Mouse (Mus musculus) stomach, postnatal 0 days (tissue): Measurements from ENCODE around the gene Mroh2a. TPM values are rescaled to one million over a fixed set of nuclear protein-coding genes. Genes with fewer than 3 reads are reported as not detected.
A peak's percentile ranks its signal among the peaks of the same experiment; 100 is the strongest.

Source experiments
- ATAC-seq: fragments of 200-750 bp; cut with Nextera tagmentation; 2 replicates; pipeline ENCODE4 v1.8.0; 2017; ENCODE audit not compliant: low FRiP score, low TSS enrichment
- DNase-seq: peaks from one replicate; pipeline ENCODE4 v3.0.0-alpha.2; 2016; ENCODE audit warnings: low spot score
- H3K27ac ChIP-seq: fragments of 300-500 bp; sonication (generic); replicated peaks from 2 replicates; pipeline ENCODE4 v1.5.1; 2014; ENCODE audit warnings: mild to moderate bottlenecking, control low read depth
- H3K27me3 ChIP-seq: fragments of 300-500 bp; sonication (generic); 2 replicates; pipeline ENCODE4 v1.6.1; 2014; ENCODE audit warnings: low read length; ENCODE audit not compliant: control insufficient read depth, insufficient read depth
- H3K36me3 ChIP-seq: fragments of 300-500 bp; sonication (generic); 2 replicates; pipeline ENCODE4 v1.6.1; 2014; ENCODE audit warnings: low read length, mixed read lengths; ENCODE audit not compliant: control insufficient read depth, insufficient read depth
- H3K4me1 ChIP-seq: fragments of 300-500 bp; sonication (generic); replicated peaks from 2 replicates; pipeline ENCODE4 v1.6.1; 2014; ENCODE audit warnings: antibody characterized with exemption; ENCODE audit not compliant: control insufficient read depth, insufficient read depth
- H3K4me2 ChIP-seq: fragments of 300-500 bp; sonication (generic); replicated peaks from 2 replicates; pipeline ENCODE4 v1.6.1; 2014; ENCODE audit warnings: low read depth, mild to moderate bottlenecking, control low read depth, moderate library complexity
- H3K4me3 ChIP-seq: fragments of 300-500 bp; sonication (generic); 2 replicates; pipeline ENCODE4 v1.5.1; 2014; ENCODE audit warnings: low read depth, low read length, control low read depth
- H3K9ac ChIP-seq: fragments of 300-500 bp; sonication (generic); 2 replicates; pipeline ENCODE4 v1.6.1; 2014; ENCODE audit warnings: mild to moderate bottlenecking, low read length, control low read depth, mixed read lengths
- H3K9me3 ChIP-seq: fragments of 300-500 bp; sonication (generic); 2 replicates; pipeline ENCODE4 v1.6.1; 2016; ENCODE audit warnings: low read length; ENCODE audit not compliant: control insufficient read depth
- CTCF ChIP-seq: IDR thresholded peaks from 2 replicates; pipeline ENCODE4 v1.5.1; 2016; ENCODE audit warnings: antibody characterized with exemption, low read depth, mild to moderate bottlenecking, moderate library complexity
- EP300 ChIP-seq: optimal IDR thresholded peaks from 2 replicates; pipeline ENCODE3; 2016; ENCODE audit warnings: antibody characterized with exemption
- WGBS: fragments of 180-500 bp; shearing (Covaris S2); extraction: QIAGEN DNeasy Blood & Tissue Kit; methylation state at CpG from one replicate; pipeline ENCODE4 v1.1.7; 2014; 5-methylcytosine and 5-hydroxymethylcytosine counted together
- polyA plus RNA-seq: library from polyadenylated mRNA; unstranded; fragments of >200 nt; fragmentation: Nextera tagmentation; extraction: Ambion mirVana; gene quantifications from 2 replicates; pipeline ENCODE4 v1.2.1, GENCODE M21; 2015

Mroh2a gene
- polyA plus RNA-seq, 1 experiment from 2014 or later, result 0.84 TPM

DNA sequence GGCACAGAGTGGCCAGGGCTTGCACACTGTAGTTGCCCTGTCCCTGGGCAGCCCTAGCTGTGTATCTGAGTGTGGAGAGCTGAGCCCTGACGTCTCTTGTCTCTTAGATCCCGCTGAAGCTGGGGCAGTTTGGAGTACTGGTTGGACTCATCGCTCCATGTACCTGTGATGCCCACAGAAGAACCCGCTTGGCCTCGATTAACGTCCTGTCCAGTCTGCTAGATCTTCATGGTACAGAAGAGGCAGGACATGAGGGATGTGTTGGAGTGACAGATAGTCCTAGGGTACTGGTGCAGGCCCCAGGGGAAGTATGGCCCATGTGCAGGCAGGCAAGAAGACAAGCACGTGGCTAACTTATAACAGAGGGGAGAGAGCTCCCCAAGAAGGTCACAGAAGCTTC lies 22.8 kb downstream of the Mroh2a start:
- Histone ChIP-seq H3K4me2 (no peak overlapping the region), H3K4me1 (no peaks in the 10 kb centered on the region), H3K36me3 (no peaks in the 10 kb centered on the region), H3K27ac (no peak overlapping the region), H3K9me3 (peaks cover 39% of the 10 kb centered on the region), H3K27me3 (no peaks in the 10 kb centered on the region), H3K4me3 (no peak overlapping the region), H3K9ac (no peak overlapping the region)
- no peak for ATAC-seq
- WGBS, result 77% methylated on average over 7 of the region's 7 CpGs
- TF ChIP-seq CTCF (no peak), EP300 (no peak)
- DNase-seq, result no peak

DNA sequence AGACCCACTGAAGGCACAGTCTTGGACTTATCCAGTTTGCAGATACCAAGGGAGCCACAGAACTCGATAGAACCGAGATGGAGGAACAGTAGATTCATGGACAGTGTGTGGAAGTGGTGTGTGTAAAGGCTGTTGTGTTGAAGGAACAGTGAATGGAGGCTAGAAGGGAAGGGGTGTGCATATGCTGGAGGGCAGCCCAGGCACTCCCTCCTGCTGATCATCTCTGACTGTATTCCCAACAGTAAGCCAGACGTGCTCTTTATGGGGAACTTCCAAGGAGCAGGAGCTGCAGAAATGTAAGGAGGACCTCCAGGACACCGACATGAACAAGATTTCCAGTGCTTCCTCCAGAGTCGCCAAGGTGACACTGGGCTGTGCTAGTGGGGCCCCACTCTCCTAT lies 23.2 kb downstream of the Mroh2a start:
- ATAC-seq, result no peak
- no peaks in the 10 kb centered on the region for H3K4me1 ChIP-seq
- TF ChIP-seq EP300, result no peak
- no peak for TF ChIP-seq CTCF
- 77% methylated on average over 5 of the region's 5 CpGs for WGBS
- H3K36me3 ChIP-seq, result no peaks in the 10 kb centered on the region
- no peak for DNase-seq
- H3K4me3 ChIP-seq, result no peak overlapping the region
- H3K4me2 ChIP-seq, result no peak overlapping the region
- H3K27ac ChIP-seq, result no peak overlapping the region
- H3K9me3 ChIP-seq, result peaks cover 40% of the 10 kb centered on the region
- no peaks in the 10 kb centered on the region for H3K27me3 ChIP-seq
- H3K9ac ChIP-seq, result no peak overlapping the region

DNA sequence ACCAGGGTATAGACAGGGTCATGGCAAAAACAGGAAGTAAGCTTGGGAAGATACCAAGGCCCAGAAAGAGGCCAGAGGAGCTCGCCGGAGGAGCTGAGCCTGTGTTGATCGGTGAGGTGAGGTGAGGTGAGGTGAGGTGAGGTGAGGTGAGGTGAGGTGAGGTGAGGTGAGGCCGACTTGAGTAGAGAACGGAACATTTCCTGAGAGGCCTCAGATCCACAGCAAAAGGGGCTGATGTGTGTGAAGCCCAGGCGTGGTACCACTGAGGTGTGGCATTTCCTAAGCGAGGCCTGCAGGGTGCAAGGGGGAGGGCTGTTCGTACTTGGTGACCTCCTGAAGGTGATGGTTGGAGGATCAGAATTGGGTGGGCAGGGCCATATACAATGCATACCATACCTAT lies 26.3 kb downstream of the Mroh2a start:
- Histone ChIP-seq H3K4me1 (0 out of 2 replicates have a peak, but pooled peaks cover 2% of the 10 kb centered on the region), H3K4me3 (no peak overlapping the region), H3K9ac (no peak overlapping the region), H3K27me3 (no peaks in the 10 kb centered on the region), H3K36me3 (no peaks in the 10 kb centered on the region), H3K27ac (no peak overlapping the region), H3K4me2 (no peak overlapping the region), H3K9me3 (peaks cover 47% of the 10 kb centered on the region)
- ATAC-seq (no peak), DNase-seq (no peak)
- TF ChIP-seq CTCF (no peak), EP300 (no peak)
- 69% methylated on average over 8 of the region's 8 CpGs for WGBS

DNA sequence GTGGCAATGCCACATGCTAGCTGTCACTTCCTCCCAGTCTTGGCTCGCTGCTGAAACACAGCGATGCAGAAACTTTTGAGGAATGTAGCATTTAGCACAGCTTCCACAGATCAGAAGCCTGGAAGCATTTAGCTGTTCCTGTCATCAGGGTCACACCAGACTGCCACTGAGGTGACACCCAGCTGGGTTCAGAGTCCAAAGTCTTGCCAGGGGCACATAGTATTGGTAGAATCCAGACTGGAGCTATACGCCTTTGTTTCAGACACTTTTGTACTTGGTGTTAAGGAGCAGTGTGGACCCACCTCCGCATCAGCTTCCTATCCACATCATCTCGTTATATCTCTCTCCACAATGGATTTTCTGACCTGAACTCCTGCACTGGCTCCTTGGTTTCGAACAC lies 26.8 kb downstream of the Mroh2a start:
- no peak overlapping the region for H3K27ac ChIP-seq
- 0 out of 2 replicates have a peak, but pooled peaks cover 2% of the 10 kb centered on the region for H3K4me1 ChIP-seq
- no peaks in the 10 kb centered on the region for H3K27me3 ChIP-seq
- no peak overlapping the region for H3K9ac ChIP-seq
- no peak for ATAC-seq
- WGBS, result 70% methylated on average over 6 of the region's 6 CpGs
- H3K4me2 ChIP-seq, result no peak overlapping the region
- no peaks in the 10 kb centered on the region for H3K36me3 ChIP-seq
- peaks cover 47% of the 10 kb centered on the region for H3K9me3 ChIP-seq
- no peak overlapping the region for H3K4me3 ChIP-seq
- DNase-seq, result no peak
- TF ChIP-seq EP300 (no peak), CTCF (no peak)

DNA sequence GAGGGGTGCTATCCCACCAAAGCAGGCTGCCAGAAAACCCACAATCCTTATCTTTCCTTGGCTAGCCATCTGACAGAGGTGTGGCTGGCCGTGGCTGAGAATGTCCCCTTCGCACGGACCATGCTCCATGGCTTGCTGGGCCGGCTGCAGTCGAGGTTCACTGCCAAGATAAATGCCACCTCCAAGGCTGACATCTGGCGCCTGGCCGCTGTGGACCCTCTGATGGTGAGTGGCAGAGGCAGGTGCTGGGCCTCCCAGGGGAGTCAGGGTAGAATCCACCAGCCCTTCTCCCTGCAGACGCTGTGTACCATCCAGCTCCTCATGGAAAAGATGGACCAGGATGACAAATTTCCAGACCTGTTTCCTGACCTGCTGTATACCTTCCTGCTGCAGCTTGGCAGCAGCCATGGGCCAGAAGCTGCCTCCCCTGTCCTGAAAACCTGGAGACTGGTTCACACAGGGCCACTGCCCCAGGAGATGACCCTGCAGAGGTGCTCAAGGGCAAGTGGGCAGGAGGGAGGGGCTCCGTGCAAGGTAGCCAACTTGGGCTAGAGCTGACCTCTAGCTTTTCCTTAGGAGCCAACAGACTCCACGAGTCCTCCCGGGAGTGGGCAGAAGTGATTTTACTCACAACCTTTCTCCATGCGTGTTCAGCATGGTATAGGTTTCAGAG lies 28.1 kb downstream of the Mroh2a start:
- no peak for DNase-seq
- Histone ChIP-seq H3K4me1 (peaks cover 7% of the 10 kb centered on the region; the same call in 1 of the 2 replicates), H3K36me3 (peaks cover 5% of the 10 kb centered on the region), H3K27me3 (no peaks in the 10 kb centered on the region), H3K9ac (0 out of 2 replicates have a peak overlapping the region, but pooled peaks have one; percentile 2), H3K4me3 (no peak overlapping the region), H3K4me2 (no peak overlapping the region), H3K9me3 (peaks cover 34% of the 10 kb centered on the region), H3K27ac (no peak overlapping the region)
- 86% methylated on average over 12 of the region's 12 CpGs for WGBS
- TF ChIP-seq EP300 (no peak), CTCF (no peak)
- ATAC-seq, result peak; percentile 3; the same call in 1 of the 2 replicates

DNA sequence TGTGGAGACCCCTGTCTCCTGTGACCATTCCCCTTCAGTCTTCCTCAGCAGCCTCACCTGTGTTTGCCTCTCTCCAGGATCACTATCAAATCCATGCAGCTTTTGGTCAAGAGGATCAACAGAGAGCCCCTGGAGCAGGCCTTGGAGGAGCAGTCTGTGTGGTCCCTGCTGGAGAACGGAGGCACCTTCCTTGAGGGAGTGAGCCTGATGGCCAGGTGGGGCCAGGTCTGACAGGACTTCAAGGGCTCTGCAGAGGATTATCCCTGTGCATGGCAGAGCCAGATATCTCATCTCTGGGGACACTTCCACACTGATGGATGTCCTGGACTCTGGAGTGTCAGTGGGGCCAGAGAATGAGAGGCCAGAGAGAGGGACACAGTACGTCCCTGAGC lies 28.7 kb downstream of the Mroh2a start:
- no peak overlapping the region for H3K4me2 ChIP-seq
- no peak for DNase-seq
- H3K36me3 ChIP-seq, result peaks cover 11% of the 10 kb centered on the region
- no peak overlapping the region for H3K4me3 ChIP-seq
- no peak overlapping the region for H3K27ac ChIP-seq
- TF ChIP-seq CTCF (no peak), EP300 (no peak)
- H3K9me3 ChIP-seq, result peaks cover 29% of the 10 kb centered on the region
- no peak for ATAC-seq
- H3K9ac ChIP-seq, result 0 out of 2 replicates have a peak overlapping the region, but pooled peaks have one; percentile 2
- H3K4me1 ChIP-seq, result peaks cover 12% of the 10 kb centered on the region; the same call in 1 of the 2 replicates
- no peaks in the 10 kb centered on the region for H3K27me3 ChIP-seq
- 53% methylated on average over 2 of the region's 2 CpGs for WGBS
